Mouse (Mus musculus) lung, adult 2 months (tissue): ENCODE measurements around the gene Fam168a.

Experiments
- CTCF ChIP-seq: fragments of 200-500 bp; IDR thresholded peaks from 2 replicates; pipeline ENCODE4 v1.5.1; 2011; ENCODE audit warnings: mild to moderate bottlenecking, low read length, control low read depth; ENCODE audit not compliant: insufficient read depth
- POLR2A ChIP-seq: fragments of 200-500 bp; IDR thresholded peaks from 2 replicates; pipeline ENCODE4 v1.6.1; 2011; ENCODE audit warnings: low read depth, mild to moderate bottlenecking, control low read depth, low read length, borderline replicate concordance; ENCODE audit errors: extremely low read depth

DNA sequence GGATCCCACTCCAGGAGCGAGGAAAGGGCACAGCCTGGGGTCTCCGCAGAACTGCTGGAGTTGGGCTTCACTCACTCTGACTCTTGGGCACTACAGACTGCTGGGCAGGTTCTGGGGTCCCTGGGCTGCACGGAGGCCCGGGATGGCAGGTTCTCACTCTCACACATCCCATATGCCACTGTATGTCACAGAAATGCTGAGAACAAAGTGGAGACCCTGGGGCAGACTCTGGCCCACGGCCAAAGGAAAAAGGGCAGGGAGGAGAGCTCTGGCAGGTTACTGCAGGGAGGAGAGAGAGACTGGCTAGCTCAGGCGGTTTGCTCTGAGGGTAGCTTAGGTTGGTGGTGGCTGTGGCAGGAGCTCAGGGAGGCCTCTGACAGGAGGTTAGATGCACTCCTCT is 15.8 kb downstream of the Fam168a start:
- TF ChIP-seq POLR2A (no peak), CTCF (no peak)
